Mouse (Mus musculus) neural tube, embryonic 14.5 days (tissue): ENCODE results near the gene Nos3. TPM values are rescaled to one million over a fixed set of nuclear protein-coding genes. Genes with fewer than 3 reads are reported as not detected.

Source experiments
- ATAC-seq: fragments of 200-750 bp; cut with Nextera tagmentation; 2 replicates; pipeline ENCODE4 v1.8.0; 2017; ENCODE audit warnings: low read depth, mild to moderate bottlenecking, moderate TSS enrichment, moderate library complexity
- H3K27ac ChIP-seq: fragments of 300-500 bp; sonication (generic); 2 replicates; pipeline ENCODE4 v1.5.1; 2014; ENCODE audit warnings: low read depth, mild to moderate bottlenecking, control low read depth, low read length, moderate library complexity, mixed read lengths
- H3K27me3 ChIP-seq: fragments of 300-500 bp; sonication (generic); 2 replicates; pipeline ENCODE4 v1.6.1; 2014; ENCODE audit warnings: low read length; ENCODE audit not compliant: control insufficient read depth, insufficient read depth
- H3K36me3 ChIP-seq: fragments of 300-500 bp; sonication (generic); 2 replicates; pipeline ENCODE4 v1.6.1; 2014; ENCODE audit warnings: low read length, mixed read lengths; ENCODE audit not compliant: control insufficient read depth, insufficient read depth
- H3K4me1 ChIP-seq: fragments of 300-500 bp; sonication (generic); 2 replicates; pipeline ENCODE4 v1.6.1; 2014; ENCODE audit warnings: low read length; ENCODE audit not compliant: control insufficient read depth, insufficient read depth
- H3K4me2 ChIP-seq: fragments of 300-500 bp; sonication (generic); 2 replicates; pipeline ENCODE4 v1.6.1; 2014; ENCODE audit warnings: mild to moderate bottlenecking, low read depth, low read length, control low read depth
- H3K4me3 ChIP-seq: fragments of 300-500 bp; sonication (generic); 2 replicates; pipeline ENCODE4 v1.5.1; 2014; ENCODE audit warnings: low read depth, low read length, control low read depth, mixed read lengths
- H3K9ac ChIP-seq: fragments of 300-500 bp; sonication (generic); replicated peaks from 2 replicates; pipeline ENCODE4 v1.6.1; 2014; ENCODE audit warnings: low read depth, mild to moderate bottlenecking, control low read depth, low read length, mixed read lengths
- H3K9me3 ChIP-seq: fragments of 300-500 bp; sonication (generic); 2 replicates; pipeline ENCODE4 v1.6.1; 2016; ENCODE audit warnings: low read length; ENCODE audit not compliant: control insufficient read depth
- WGBS: fragments of 180-500 bp; shearing (Covaris S2); extraction: QIAGEN DNeasy Blood & Tissue Kit; methylation state at CpG from one replicate; pipeline ENCODE4 v1.1.7; 2014; 5-methylcytosine and 5-hydroxymethylcytosine counted together
- polyA plus RNA-seq: library from polyadenylated mRNA; unstranded; fragments of >200 nt; fragmentation: Nextera tagmentation; extraction: Ambion mirVana; gene quantifications from 2 replicates; pipeline ENCODE4 v1.2.1, GENCODE M21; 2014

Gene Nos3
- 4.2 and 9.6 TPM in 2 replicates for polyA plus RNA-seq

DNA sequence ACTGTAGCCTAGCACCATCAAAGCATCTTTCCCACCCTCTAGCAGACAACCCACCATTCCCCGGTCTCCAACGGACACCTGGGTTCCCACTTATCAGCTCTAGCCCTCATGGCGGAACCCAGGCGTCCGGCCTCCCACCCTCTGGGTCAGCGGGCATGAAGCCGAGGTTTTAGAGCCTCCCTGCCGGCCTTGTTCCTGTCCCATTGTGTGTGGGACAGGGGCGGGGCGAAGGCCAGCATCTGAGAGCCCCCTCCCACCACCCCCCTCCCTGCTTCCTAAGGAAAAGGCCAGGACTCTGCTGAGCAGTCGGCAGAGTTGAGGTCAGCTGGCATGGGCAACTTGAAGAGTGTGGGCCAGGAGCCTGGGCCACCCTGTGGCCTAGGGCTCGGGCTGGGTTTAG, at the start of gene Nos3:
TSS of gene Nos3 (plus strand) at position 303 of the 400 bp plus-strand sequence.
- WGBS = 42% methylated on average over 12 of the region's 12 CpGs
- no peak within 1 kb of the TSS for H3K4me2 ChIP-seq
- H3K27ac ChIP-seq = no peak within 1 kb of the TSS
- ATAC-seq = no peak
- no peaks in the 10 kb centered on the region for H3K4me1 ChIP-seq
- no peaks in the 10 kb centered on the region for H3K27me3 ChIP-seq
- no peaks in the 10 kb centered on the region for H3K9me3 ChIP-seq
- H3K9ac ChIP-seq = no peak within 1 kb of the TSS
- H3K4me3 ChIP-seq = no peak within 1 kb of the TSS
- H3K36me3 ChIP-seq = no peaks in the 10 kb centered on the region

GRCm38 (mm10) chr5:24319776-24320466, 44.7 kb upstream of the Nos3 start:
- H3K4me3 ChIP-seq = no peak overlapping the region
- H3K9ac ChIP-seq = no peak overlapping the region
- H3K27me3 ChIP-seq = no peaks in the 10 kb centered on the region
- no peak overlapping the region for H3K27ac ChIP-seq
- peaks cover 24% of the 10 kb centered on the region for H3K36me3 ChIP-seq
- WGBS = 11% methylated on average over 13 of the region's 13 CpGs
- H3K9me3 ChIP-seq = no peaks in the 10 kb centered on the region
- no peak overlapping the region for H3K4me2 ChIP-seq
- no peak for ATAC-seq
- H3K4me1 ChIP-seq = peaks cover 14% of the 10 kb centered on the region; the same call in 1 of the 2 replicates

GRCm38 (mm10) chr5:24320467-24320813, 44.2 kb upstream of the Nos3 start:
- WGBS = 36% methylated on average over 6 of the region's 6 CpGs
- H3K9ac ChIP-seq = no peak overlapping the region
- H3K36me3 ChIP-seq = peaks cover 24% of the 10 kb centered on the region
- peaks cover 14% of the 10 kb centered on the region; the same call in 1 of the 2 replicates for H3K4me1 ChIP-seq
- H3K27ac ChIP-seq = no peak overlapping the region
- no peaks in the 10 kb centered on the region for H3K27me3 ChIP-seq
- H3K4me2 ChIP-seq = no peak overlapping the region
- H3K4me3 ChIP-seq = no peak overlapping the region
- ATAC-seq = no peak
- H3K9me3 ChIP-seq = no peaks in the 10 kb centered on the region

- no peak overlapping the region for H3K27ac ChIP-seq
- H3K27me3 ChIP-seq = no peaks in the 10 kb centered on the region
- peaks cover 14% of the 10 kb centered on the region; the same call in 1 of the 2 replicates for H3K4me1 ChIP-seq
- no peak overlapping the region for H3K4me2 ChIP-seq
- ATAC-seq = no peak
- H3K9me3 ChIP-seq = no peaks in the 10 kb centered on the region
- no peak overlapping the region for H3K4me3 ChIP-seq
- peaks cover 24% of the 10 kb centered on the region for H3K36me3 ChIP-seq
- H3K9ac ChIP-seq = no peak overlapping the region
- 47% methylated on average over 5 of the region's 5 CpGs for WGBS
These were observed 43.7 kb upstream of the Nos3 start for GRCm38 (mm10) chr5:24320894-24321293.

GRCm38 (mm10) chr5:24321711-24322682, 42.6 kb upstream of the Nos3 start:
- H3K9ac ChIP-seq = peak overlapping the region; percentile 29
- H3K36me3 ChIP-seq = peaks cover 29% of the 10 kb centered on the region
- no peak overlapping the region for H3K4me3 ChIP-seq
- ATAC-seq = peak; percentile 32; the same call in 1 of the 2 replicates
- H3K4me2 ChIP-seq = no peak overlapping the region
- 7% methylated on average over 22 of the region's 22 CpGs for WGBS
- H3K9me3 ChIP-seq = no peaks in the 10 kb centered on the region
- no peaks in the 10 kb centered on the region for H3K27me3 ChIP-seq
- no peak overlapping the region; the same call in 1 of the 2 replicates for H3K27ac ChIP-seq
- peaks cover 14% of the 10 kb centered on the region; the same call in 1 of the 2 replicates for H3K4me1 ChIP-seq

GRCm38 (mm10) chr5:24325251-24325650, 39.4 kb upstream of the Nos3 start:
- no peak overlapping the region for H3K27ac ChIP-seq
- peaks cover 19% of the 10 kb centered on the region; the same call in 1 of the 2 replicates for H3K36me3 ChIP-seq
- H3K27me3 ChIP-seq = no peaks in the 10 kb centered on the region
- H3K9ac ChIP-seq = no peak overlapping the region
- H3K4me3 ChIP-seq = no peak overlapping the region
- H3K4me1 ChIP-seq = peaks cover 29% of the 10 kb centered on the region
- 49% methylated on average over 14 of the region's 14 CpGs for WGBS
- no peaks in the 10 kb centered on the region for H3K9me3 ChIP-seq
- no peak overlapping the region for H3K4me2 ChIP-seq
- no peak for ATAC-seq

DNA sequence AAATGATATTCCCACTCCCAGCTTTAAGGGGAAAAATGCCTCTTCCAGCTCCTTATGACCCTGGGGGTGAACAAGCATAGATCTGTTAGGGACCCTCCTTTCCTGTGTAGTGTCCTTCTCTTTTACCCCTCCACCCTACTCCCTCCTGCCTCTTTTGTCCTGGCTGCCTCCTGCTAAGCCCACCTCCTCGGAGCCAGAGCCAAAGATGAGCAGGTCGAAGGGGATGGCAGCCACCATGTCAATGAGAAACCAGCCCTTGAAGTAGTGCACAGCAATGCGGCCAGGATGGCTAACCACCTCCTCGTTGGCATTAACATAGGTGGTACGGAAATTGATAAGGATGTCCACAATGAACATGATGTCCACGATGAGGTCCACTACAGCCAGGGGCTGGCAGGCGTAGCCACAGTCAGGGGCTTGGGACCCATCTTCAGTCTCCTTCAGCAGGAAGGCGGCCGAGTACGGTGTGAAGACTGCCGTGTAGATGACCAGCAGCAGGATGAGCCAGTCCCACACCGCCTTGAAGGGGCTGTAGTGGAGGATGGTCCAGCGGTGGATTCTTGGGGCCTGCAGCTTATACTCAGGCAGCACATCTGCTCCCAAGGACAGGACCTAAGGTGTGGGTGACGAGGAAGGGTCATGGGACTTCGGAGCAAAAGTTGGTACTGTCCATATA, 38.3 kb upstream of the Nos3 start:
- Histone ChIP-seq H3K27me3 (no peaks in the 10 kb centered on the region), H3K9ac (0 out of 2 replicates have a peak overlapping the region, but pooled peaks have one; percentile 28), H3K4me1 (peaks cover 30% of the 10 kb centered on the region), H3K9me3 (no peaks in the 10 kb centered on the region), H3K4me3 (no peak overlapping the region), H3K27ac (no peak overlapping the region), H3K36me3 (peaks cover 19% of the 10 kb centered on the region; the same call in 1 of the 2 replicates), H3K4me2 (no peak overlapping the region)
- no peak for ATAC-seq
- 92% methylated on average over 15 of the region's 15 CpGs for WGBS

DNA sequence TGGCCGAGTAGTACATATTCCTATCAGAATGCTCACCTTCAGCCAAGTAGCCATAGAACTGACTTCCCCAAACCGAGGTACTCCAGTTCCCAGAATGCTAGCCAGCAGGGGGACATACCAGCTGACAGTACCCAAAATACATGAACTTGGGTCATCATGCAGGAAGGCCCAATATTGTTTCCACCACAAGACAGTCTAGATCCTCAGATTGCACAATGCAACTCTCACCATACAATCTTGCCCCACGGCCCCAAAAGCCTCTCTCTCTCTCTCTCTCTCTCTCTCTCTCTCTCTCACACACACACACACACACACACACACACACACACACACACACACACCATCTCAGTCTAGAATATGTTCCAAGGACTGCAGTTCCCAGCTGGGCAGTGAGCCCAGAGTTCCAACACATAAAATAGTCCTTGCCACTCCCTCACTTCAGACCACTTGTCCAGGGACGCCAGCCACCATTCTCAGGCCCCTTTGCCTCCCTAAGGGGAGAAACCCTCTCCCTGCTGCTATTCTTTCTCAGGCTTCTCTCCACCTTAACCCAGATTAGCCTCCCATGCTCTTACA, 37.7 kb upstream of the Nos3 start:
- Histone ChIP-seq H3K9me3 (no peaks in the 10 kb centered on the region), H3K27ac (no peak overlapping the region), H3K4me1 (peaks cover 28% of the 10 kb centered on the region), H3K27me3 (no peaks in the 10 kb centered on the region), H3K9ac (no peak overlapping the region), H3K36me3 (peaks cover 19% of the 10 kb centered on the region), H3K4me3 (no peak overlapping the region), H3K4me2 (no peak overlapping the region)
- no peak for ATAC-seq
- 69% methylated on average over 4 of the region's 4 CpGs for WGBS
